Mouse (Mus musculus) forebrain, embryonic 11.5 days (tissue): Measurements from ENCODE around the gene Stxbp5l. TPM values are rescaled to one million over a fixed set of nuclear protein-coding genes. Genes with fewer than 3 reads are reported as not detected.

ENCODE experiments used
- polyA plus RNA-seq: library from polyadenylated mRNA; unstranded; fragments of >200 nt; fragmentation: Nextera tagmentation; extraction: Ambion mirVana; gene quantifications from 2 replicates; pipeline ENCODE4 v1.2.1, GENCODE M21; 2014

Stxbp5l gene
- polyA plus RNA-seq, 1 experiment from 2014 or later = 3.1 TPM

Other genes with a start within 250 kb of the Stxbp5l start
- gene Gtf2e1, start 154.8 kb upstream of the Stxbp5l start, polyA plus RNA-seq = 56.5 and 60.9 TPM in 2 replicates
- gene Rabl3, start 154.9 kb upstream of the Stxbp5l start, polyA plus RNA-seq = 39.2 and 42.3 TPM in 2 replicates
- 0.28 TPM in 1 of 2 replicates, not detected in the other for gene Hgd, start 195.2 kb upstream of the Stxbp5l start, polyA plus RNA-seq